Mouse (Mus musculus): ENCODE data around the gene Hs3st4. TPM values are rescaled to one million over a fixed set of nuclear protein-coding genes. Genes with fewer than 3 reads are reported as not detected.
A peak's percentile ranks its signal among the peaks of the same experiment; 100 is the strongest.

The Hs3st4 gene
- polyA plus RNA-seq, 1 experiment from 2014 or later: 14.3 TPM

DNA sequence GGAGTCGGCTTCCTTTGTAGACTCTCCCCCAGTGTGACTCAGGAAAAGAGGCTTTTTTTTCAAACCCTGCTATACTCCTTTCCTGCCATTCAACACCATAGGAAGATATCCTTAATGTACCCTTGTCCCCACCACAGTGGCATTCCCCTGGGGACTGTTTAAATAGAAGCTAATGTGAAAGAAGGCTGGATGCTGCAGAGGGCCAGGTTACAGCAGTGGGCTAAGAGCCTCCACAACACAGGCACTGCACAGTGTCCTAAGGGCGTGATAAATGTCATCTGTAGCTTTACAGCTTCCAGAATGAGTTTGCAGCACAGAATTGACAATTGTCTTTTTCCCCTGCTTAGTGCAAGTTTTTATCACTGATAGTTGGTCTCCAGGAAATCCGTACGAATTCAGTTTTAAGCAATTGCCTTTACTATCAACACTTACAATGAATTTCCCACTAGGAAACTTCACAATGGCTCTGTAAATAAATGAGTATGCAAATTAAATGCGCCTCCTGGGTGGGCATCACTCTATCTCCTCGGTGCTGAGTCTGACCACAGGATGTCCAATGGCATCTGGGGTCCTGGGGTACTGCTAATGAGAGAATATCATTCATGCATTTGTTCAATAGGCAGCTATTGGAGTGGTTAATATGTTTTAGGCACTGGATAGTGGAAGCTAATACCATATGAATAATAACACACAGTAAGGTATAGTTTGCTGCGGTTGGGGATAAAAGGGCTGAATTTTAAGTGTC lies 257.4 kb downstream of the Hs3st4 start:
- peak; percentile 45; the same call in 1 of the 2 replicates for ATAC-seq (ENCODE audit: low FRiP score, low read depth)
- Histone ChIP-seq H3K4me3 (no peak overlapping the region), H3K9me3 (no peaks in the 10 kb centered on the region), H3K27me3 (no peaks in the 10 kb centered on the region), H3K4me2 (no peak overlapping the region), H3K36me3 (no peaks in the 10 kb centered on the region), H3K27ac (replicated peaks) (no peak overlapping the region), H3K4me1 (replicated peaks) (peaks cover 15% of the 10 kb centered on the region), H3K9ac (no peak overlapping the region)
- 19% methylated on average over 7 of the region's 7 CpGs for WGBS

DNA sequence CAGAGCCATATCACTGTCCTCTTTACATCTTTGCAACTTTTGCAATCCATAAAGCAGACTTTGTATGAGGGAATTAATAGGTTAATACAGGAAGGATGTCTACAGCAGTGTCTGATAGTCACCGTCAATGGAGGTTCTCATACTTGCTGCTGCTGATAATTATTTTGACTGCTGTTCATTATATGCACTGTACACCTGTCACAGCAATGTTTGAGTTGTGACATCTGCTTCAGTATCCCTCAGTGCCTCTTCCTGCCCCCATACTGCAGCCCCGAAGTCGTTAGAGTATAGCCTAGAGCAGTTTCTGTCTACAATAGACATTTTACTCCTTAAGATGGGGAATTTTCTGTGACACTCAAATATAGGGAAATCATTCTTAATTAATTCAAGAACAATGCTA lies 267.2 kb downstream of the Hs3st4 start:
- no peak for ATAC-seq (ENCODE audit: low FRiP score, low read depth)
- Histone ChIP-seq H3K27me3 (no peaks in the 10 kb centered on the region), H3K4me1 (replicated peaks) (no peaks in the 10 kb centered on the region), H3K27ac (replicated peaks) (no peak overlapping the region), H3K9me3 (no peaks in the 10 kb centered on the region), H3K4me3 (no peak overlapping the region), H3K9ac (no peak overlapping the region), H3K4me2 (no peak overlapping the region), H3K36me3 (no peaks in the 10 kb centered on the region)
- WGBS: 58% methylated on average over 3 of the region's 3 CpGs

DNA sequence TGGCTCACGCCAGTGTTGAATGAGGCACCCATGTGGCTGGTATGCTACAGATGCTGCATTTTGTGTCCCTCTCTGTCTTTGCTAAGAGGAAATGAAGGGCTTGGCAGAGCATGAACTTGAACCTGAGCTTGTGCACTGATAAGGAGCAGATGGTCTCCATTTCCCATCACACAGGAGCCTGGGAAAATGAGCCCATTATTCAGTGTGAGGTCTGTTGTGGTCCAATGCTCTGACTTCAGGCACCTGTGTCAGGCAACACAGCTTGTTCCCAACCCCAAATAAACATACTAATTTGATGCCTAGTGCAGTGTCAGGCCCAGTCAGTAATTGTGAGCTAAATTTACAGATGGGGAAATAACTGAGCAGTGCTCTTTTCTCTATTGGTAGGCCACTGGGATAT lies 267.9 kb downstream of the Hs3st4 start:
- no peak overlapping the region for H3K27ac ChIP-seq (replicated peaks)
- H3K9me3 ChIP-seq: no peaks in the 10 kb centered on the region
- H3K4me1 ChIP-seq (replicated peaks): no peaks in the 10 kb centered on the region
- no peak overlapping the region for H3K9ac ChIP-seq
- H3K27me3 ChIP-seq: no peaks in the 10 kb centered on the region
- no peaks in the 10 kb centered on the region for H3K36me3 ChIP-seq
- no peak overlapping the region for H3K4me3 ChIP-seq
- ATAC-seq (ENCODE audit: low FRiP score, low read depth): 0 out of 2 replicates have a peak, but pooled peaks have one; percentile 23
- WGBS: 61% methylated on average over 1 of the region's 1 CpGs
- H3K4me2 ChIP-seq: no peak overlapping the region

DNA sequence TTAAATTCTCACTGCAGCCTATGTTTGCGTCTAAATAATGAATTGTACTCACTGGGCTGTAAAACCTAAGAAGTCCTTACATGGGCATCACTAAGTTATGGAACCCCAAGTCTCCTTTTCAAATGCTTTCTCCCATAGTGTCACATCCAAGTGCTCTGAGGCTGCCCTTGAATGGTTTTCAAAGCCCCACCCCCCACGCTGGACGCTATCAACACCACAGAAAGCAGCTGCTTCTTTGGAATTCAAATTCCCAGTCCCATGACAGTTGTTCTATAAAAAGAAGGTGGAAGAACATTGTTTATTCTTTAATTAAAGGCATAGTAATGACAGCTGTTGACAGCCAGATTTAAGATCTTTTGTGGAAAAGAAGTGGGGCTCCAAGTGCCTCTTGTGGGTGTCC lies 275.8 kb downstream of the Hs3st4 start:
- WGBS: 48% methylated on average over 3 of the region's 3 CpGs
- Histone ChIP-seq H3K4me1 (replicated peaks) (no peaks in the 10 kb centered on the region), H3K27me3 (no peaks in the 10 kb centered on the region), H3K4me2 (no peak overlapping the region), H3K9me3 (no peaks in the 10 kb centered on the region), H3K36me3 (no peaks in the 10 kb centered on the region), H3K4me3 (no peak overlapping the region), H3K9ac (no peak overlapping the region), H3K27ac (replicated peaks) (no peak overlapping the region)
- ATAC-seq (ENCODE audit: low FRiP score, low read depth): no peak

DNA sequence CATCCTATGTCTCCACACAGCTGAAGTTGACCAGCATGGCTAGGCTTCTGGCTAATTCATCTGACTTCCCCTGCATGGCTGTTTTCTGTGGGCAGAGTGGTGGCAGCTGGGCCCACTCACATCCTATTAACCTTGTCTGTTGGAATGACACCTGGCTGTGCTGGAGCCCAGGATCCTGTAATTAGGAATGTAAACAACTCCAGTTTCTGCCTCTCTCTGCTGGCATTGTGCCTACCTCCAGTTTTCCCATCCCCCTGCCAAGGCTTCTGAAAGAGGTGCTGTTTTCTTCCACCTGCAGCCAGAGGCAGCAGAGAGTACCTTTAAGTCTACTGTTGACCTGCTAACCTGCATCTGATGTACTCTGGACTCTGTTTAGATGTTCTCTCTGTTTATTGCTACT lies 288.1 kb downstream of the Hs3st4 start:
- H3K36me3 ChIP-seq: no peaks in the 10 kb centered on the region
- H3K4me3 ChIP-seq: no peak overlapping the region
- H3K4me2 ChIP-seq: no peak overlapping the region
- H3K27me3 ChIP-seq: no peaks in the 10 kb centered on the region
- H3K27ac ChIP-seq (replicated peaks): no peak overlapping the region
- no peaks in the 10 kb centered on the region for H3K4me1 ChIP-seq (replicated peaks)
- H3K9me3 ChIP-seq: no peaks in the 10 kb centered on the region
- ATAC-seq (ENCODE audit: low FRiP score, low read depth): no peak
- H3K9ac ChIP-seq: no peak overlapping the region

DNA sequence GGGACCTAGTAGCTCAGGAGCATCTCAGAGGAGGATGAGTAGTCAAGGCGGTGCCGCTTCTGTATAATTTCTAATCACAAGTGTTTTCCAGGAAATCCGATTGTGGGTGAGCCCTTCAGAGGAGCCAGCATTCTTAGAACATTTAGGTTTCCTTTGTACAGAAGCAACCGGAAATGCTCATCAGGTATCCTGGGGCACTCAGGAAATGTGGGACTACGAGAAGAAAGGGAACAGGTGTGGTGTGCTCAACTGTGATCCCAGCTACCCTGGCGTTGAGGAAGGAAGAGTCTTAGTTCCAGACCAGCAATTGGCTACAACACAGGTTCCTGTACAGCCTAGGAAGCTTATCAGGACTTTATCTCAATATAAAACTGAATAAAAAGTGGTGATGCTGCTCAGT lies 307.2 kb downstream of the Hs3st4 start:
- H3K9ac ChIP-seq: no peak overlapping the region
- ATAC-seq (ENCODE audit: low FRiP score, low read depth): no peak
- 77% methylated on average over 6 of the region's 6 CpGs for whole genome bisulfite sequencing
- H3K9me3 ChIP-seq: no peaks in the 10 kb centered on the region
- H3K4me3 ChIP-seq: no peak overlapping the region
- H3K27ac ChIP-seq (replicated peaks): no peak overlapping the region
- no peaks in the 10 kb centered on the region for H3K36me3 ChIP-seq
- H3K27me3 ChIP-seq: no peaks in the 10 kb centered on the region
- H3K4me1 ChIP-seq (replicated peaks): no peaks in the 10 kb centered on the region
- no peak overlapping the region for H3K4me2 ChIP-seq

DNA sequence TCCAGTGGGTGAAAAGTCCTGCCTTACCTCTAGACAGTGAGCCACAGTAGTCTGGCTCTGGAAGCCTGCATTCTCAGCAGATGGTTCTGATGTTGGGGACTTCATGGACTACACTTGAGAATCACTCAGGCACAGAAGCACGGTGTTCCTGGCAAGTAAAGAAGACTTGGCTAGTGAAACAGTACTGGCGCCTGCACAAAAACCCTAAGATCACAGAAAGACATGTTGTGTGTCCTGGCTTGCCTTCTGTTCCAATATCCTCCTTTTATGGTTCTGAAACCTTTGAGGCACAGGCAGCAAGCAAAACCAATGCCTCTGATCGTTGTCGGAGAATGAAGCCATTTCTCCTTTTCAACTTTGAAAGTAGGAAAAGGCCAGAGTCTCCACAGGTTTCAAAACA lies 336.8 kb downstream of the Hs3st4 start:
- Histone ChIP-seq H3K4me2 (no peak overlapping the region), H3K27me3 (no peaks in the 10 kb centered on the region), H3K27ac (replicated peaks) (no peak overlapping the region), H3K9me3 (no peaks in the 10 kb centered on the region), H3K36me3 (no peaks in the 10 kb centered on the region), H3K9ac (no peak overlapping the region), H3K4me3 (no peak overlapping the region), H3K4me1 (replicated peaks) (no peaks in the 10 kb centered on the region)
- 80% methylated on average over 4 of the region's 4 CpGs for WGBS
- no peak for ATAC-seq (ENCODE audit: low FRiP score, low read depth)

DNA sequence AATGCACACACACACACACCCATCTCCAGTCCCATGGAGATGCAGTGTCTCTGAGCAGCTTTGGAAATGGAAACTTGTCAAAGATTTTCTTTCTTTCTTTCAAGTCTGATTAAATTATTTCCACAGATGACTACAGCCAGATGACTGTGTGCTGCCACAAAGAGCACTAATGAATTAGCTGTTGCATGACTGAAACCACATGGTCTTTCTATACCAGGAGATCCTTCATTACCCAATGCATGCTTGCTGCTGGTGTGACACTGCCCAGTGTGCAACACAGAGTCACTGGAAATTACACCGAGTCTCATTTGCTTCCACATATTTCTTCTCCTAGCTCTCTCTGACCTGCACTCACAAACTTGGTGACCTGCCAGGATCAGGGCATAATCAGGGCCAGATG lies 353.0 kb downstream of the Hs3st4 start:
- no peak for ATAC-seq (ENCODE audit: low FRiP score, low read depth)
- Histone ChIP-seq H3K27ac (replicated peaks) (no peak overlapping the region), H3K9ac (no peak overlapping the region), H3K27me3 (no peaks in the 10 kb centered on the region), H3K4me2 (no peak overlapping the region), H3K4me3 (no peak overlapping the region), H3K36me3 (no peaks in the 10 kb centered on the region), H3K4me1 (replicated peaks) (no peaks in the 10 kb centered on the region), H3K9me3 (no peaks in the 10 kb centered on the region)
- 66% methylated on average over 1 of the region's 1 CpGs for WGBS

DNA sequence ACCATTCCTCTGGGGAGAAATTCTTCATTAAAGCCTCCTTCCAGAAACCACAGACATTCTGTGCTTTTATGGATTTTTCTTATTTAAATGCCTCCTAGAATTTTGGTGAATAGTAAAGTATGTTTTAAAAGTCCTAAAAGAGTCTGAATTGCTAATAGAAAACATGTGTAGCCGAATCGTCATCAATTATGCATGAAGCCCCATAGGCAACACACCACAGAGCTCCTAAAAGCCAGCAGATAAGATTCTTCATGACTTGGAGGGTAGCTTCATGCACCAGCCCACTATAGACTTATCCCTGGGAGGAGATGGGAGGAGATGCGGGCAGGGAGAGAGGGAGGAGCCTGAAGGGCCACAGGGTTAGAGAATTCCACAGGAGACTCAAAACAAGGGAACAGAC lies 358.8 kb downstream of the Hs3st4 start:
- no peaks in the 10 kb centered on the region for H3K36me3 ChIP-seq
- ATAC-seq (ENCODE audit: low FRiP score, low read depth): no peak
- H3K9me3 ChIP-seq: no peaks in the 10 kb centered on the region
- H3K27ac ChIP-seq (replicated peaks): no peak overlapping the region
- H3K4me2 ChIP-seq: no peak overlapping the region
- peaks cover 5% of the 10 kb centered on the region for H3K4me1 ChIP-seq (replicated peaks)
- WGBS: 72% methylated on average over 3 of the region's 3 CpGs
- no peak overlapping the region for H3K9ac ChIP-seq
- H3K4me3 ChIP-seq: no peak overlapping the region
- no peaks in the 10 kb centered on the region for H3K27me3 ChIP-seq

DNA sequence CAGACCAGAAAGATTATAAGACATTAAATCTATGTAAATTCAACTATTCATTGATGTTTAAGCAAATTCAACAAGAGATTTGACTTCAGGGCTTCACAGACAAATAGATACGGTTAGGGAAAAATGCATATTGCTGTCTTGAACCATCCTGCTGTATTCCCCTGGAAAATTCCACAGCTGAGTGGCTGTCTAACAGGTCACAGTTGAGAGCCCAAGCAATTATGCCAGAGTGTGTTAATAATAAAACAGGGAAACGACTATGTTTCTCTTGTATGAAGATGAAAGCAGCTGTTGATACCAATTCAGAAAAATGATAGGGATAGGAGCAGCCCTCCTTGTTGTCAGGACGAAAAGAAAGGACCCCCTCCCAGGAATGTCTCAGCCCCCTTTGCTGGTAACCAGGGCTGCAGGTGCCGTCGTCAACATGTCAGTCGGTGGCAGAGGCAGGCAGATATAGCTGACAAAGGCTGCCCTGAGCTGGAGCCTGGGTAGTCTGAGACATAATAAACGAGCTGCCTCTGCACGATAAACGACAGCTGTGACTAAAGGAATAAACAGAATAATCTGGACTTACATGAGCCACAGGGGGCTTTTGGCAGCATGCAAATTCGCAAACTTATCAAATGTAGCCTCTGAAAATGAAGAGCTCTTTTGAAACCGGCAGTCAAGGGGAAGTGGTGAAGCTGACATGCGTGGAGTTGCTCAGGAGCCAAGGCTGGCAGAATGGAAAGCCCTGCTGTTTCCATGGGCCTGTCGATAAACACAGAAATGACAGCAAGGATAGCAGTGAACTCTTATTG lies 364.7 kb downstream of the Hs3st4 start:
- Histone ChIP-seq H3K9me3 (no peaks in the 10 kb centered on the region), H3K36me3 (no peaks in the 10 kb centered on the region), H3K27ac (replicated peaks) (peak overlapping the region; percentile 31), H3K4me3 (peak overlapping the region; percentile 20), H3K9ac (peak overlapping the region; percentile 17; the same call in 1 of the 2 replicates), H3K4me2 (peak overlapping the region; percentile 45), H3K27me3 (no peaks in the 10 kb centered on the region), H3K4me1 (replicated peaks) (peaks cover 13% of the 10 kb centered on the region)
- peak; percentile 82 for ATAC-seq (ENCODE audit: low FRiP score, low read depth)
- WGBS: 13% methylated on average over 13 of the region's 13 CpGs

DNA sequence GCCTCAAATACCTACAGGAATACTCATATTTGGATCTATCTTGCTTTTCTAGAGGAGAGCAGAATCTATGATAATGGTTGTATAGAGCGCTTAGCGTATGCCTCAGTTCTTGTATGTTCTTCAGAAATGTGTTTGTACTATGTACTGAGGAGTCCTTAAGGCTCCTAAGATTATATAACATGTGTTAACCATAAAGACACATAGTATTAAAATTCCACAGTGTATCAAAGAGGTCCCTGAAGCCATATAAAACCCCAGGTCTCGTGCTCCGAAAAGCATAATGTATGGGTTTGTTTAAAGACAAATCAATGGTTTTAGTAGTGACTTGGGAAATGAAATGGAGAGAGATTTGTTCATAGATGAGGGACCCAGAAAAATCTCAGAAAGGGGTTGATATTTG lies 371.4 kb downstream of the Hs3st4 start:
- Histone ChIP-seq H3K27me3 (no peaks in the 10 kb centered on the region), H3K9me3 (no peaks in the 10 kb centered on the region), H3K4me1 (replicated peaks) (no peaks in the 10 kb centered on the region), H3K36me3 (no peaks in the 10 kb centered on the region), H3K4me3 (no peak overlapping the region), H3K9ac (no peak overlapping the region), H3K4me2 (no peak overlapping the region), H3K27ac (replicated peaks) (no peak overlapping the region)
- ATAC-seq (ENCODE audit: low FRiP score, low read depth): no peak
- WGBS: 93% methylated on average over 4 of the region's 4 CpGs

DNA sequence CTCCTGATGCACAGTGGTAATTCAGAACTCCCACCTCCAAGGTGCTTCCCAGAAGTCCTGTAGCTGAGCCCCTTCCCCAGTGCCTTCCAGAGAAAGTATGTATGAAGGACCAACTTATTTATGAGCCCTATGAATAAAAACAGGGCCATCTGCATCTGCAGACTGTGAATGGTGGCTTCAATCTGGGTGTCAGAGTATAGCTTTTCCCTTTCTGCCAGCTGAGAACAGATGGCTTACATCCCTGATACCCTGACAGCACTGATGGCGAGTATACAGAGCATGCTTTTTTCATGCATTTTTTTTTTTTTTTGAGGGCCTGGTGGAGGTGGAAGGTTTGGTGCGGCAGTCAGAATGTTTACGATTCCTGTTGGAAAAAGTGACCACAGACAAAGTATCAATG lies 375.4 kb downstream of the Hs3st4 start:
- ATAC-seq (ENCODE audit: low FRiP score, low read depth): no peak
- H3K9ac ChIP-seq: no peak overlapping the region
- no peak overlapping the region for H3K4me3 ChIP-seq
- 60% methylated on average over 3 of the region's 3 CpGs for WGBS
- H3K9me3 ChIP-seq: no peaks in the 10 kb centered on the region
- H3K27me3 ChIP-seq: no peaks in the 10 kb centered on the region
- H3K36me3 ChIP-seq: no peaks in the 10 kb centered on the region
- no peak overlapping the region for H3K27ac ChIP-seq (replicated peaks)
- H3K4me2 ChIP-seq: no peak overlapping the region
- H3K4me1 ChIP-seq (replicated peaks): no peaks in the 10 kb centered on the region; the same call in 1 of the 2 replicates

Measured in hindbrain, embryonic 15.5 days (tissue).